Comparison of ENCODE assay signal across 12 mouse cellular contexts in the genomic region with DNA sequence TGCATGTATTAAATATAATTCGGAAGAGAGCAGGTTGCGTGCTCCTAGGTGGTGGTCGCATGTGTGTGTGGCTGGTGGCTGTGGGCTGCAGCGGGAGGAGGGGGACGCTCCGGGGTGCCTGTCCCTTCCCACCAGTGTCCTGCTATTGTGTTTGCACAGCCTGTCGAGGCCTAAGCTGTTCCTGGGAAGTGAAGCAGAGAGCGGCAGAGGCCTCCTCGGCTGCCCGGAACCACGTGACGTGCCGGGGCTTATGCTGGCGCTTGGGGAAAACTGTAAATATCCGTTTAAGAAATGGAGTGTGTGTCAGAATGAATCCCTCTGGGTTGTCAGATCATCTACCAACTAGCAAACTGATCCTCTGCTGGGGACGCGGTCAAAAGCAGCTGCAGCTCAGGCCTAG.
DNase-seq lines count a peak whose midpoint lies in the region; ATAC-seq and TF ChIP-seq lines count a peak whose summit lies in the region.
"Had no signal": no experiment of that assay in that cellular context is flagged by ENCODE, and none has a peak within 500 bp of the region (broad histone marks: within the 10 kb centered on the region; RNA-seq: fewer than 3 reads in every experiment).

No protein-coding gene starts in this region.

- H3K36me3 ChIP-seq in forebrain, embryonic 13.5 days (ENCODE audit: poor library complexity, severe bottlenecking), result no peaks in the 10 kb centered on the region
- H3K36me3 ChIP-seq in midbrain, embryonic 10.5 days, result no peaks in the 10 kb centered on the region
- H3K36me3 ChIP-seq: heart, embryonic 13.5 days; limb, embryonic 10.5 days had no signal

- intact Hi-C loops in gastrocnemius, postnatal 14 days (cut with DNase I; ENCODE audit: low total_unique reads), result no loop called here

- H3K9ac ChIP-seq in forebrain, embryonic 13.5 days, result no peak overlapping the region
- H3K9ac ChIP-seq: heart, embryonic 13.5 days; liver, postnatal 0 days had no signal

- peak overlapping the region; percentile 20; the same call in 1 of the 2 replicates for H3K4me2 ChIP-seq in forebrain, embryonic 13.5 days
- H3K4me2 ChIP-seq: heart, embryonic 13.5 days had no signal

- no peak for TF ChIP-seq CTCF in brain, embryonic 14.5 days (IDR thresholded peaks at IDR 0.05; ENCODE audit: borderline replicate concordance, extremely low read depth, insufficient read depth, insufficient read length)

- peak; percentile 63 for ATAC-seq in forebrain, embryonic 13.5 days
- no peak for ATAC-seq in inflammation-experienced regulatory T-cells, adult 6 months
- ATAC-seq: intestine, embryonic 16.5 days; liver, postnatal 0 days had no signal

- H3K27ac ChIP-seq in forebrain, embryonic 13.5 days, result no peak overlapping the region
- peak overlapping the region; percentile 82 for H3K27ac ChIP-seq in midbrain, embryonic 10.5 days (replicated peaks)
- H3K27ac ChIP-seq: heart, embryonic 13.5 days; limb, embryonic 10.5 days had no signal

- TF ChIP-seq POLR2A in brain, embryonic 14.5 days (IDR thresholded peaks at IDR 0.05; ENCODE audit: borderline replicate concordance, extremely low read depth, insufficient read depth, insufficient read length, poor library complexity, severe bottlenecking), result no peak

- peak; percentile 59 for DNase-seq in heart, adult 11 months
- no peak for DNase-seq in heart, adult 9 months (ENCODE audit: low spot score in 2 of 2)
- peak; percentile 81 for DNase-seq in brain, embryonic 14.5 days (ENCODE audit: low read depth)
- peak; percentile 66 for DNase-seq in midbrain, embryonic 10.5 days (ENCODE audit: low spot score)
- DNase-seq in gastrocnemius, postnatal 14 days, result no peak
- no peak for DNase-seq in gastrocnemius, adult 18-20 months (ENCODE audit: low spot score)
- DNase-seq: liver, postnatal 0 days had no signal

- no peak overlapping the region for H3K4me3 ChIP-seq in forebrain, embryonic 13.5 days
- peak overlapping the region; percentile 24; the same call in 1 of the 2 replicates for H3K4me3 ChIP-seq in midbrain, embryonic 10.5 days
- H3K4me3 ChIP-seq: heart, embryonic 13.5 days; limb, embryonic 10.5 days had no signal

- 21% methylated on average over 17 of the region's 17 CpGs for WGBS in forebrain, embryonic 13.5 days
- WGBS in midbrain, embryonic 10.5 days, result 14% methylated on average over 17 of the region's 17 CpGs

- H3K27me3 ChIP-seq in forebrain, embryonic 13.5 days, result peaks cover 11% of the 10 kb centered on the region; the same call in 1 of the 2 replicates
- H3K27me3 ChIP-seq in midbrain, embryonic 10.5 days (ENCODE audit: low read depth, poor library complexity, severe bottlenecking), result peaks cover 44% of the 10 kb centered on the region

- no peaks in the 10 kb centered on the region for H3K9me3 ChIP-seq in forebrain, embryonic 13.5 days (replicated peaks)
- no peaks in the 10 kb centered on the region for H3K9me3 ChIP-seq in midbrain, embryonic 10.5 days (replicated peaks)
- H3K9me3 ChIP-seq: heart, embryonic 13.5 days; limb, embryonic 10.5 days had no signal

- peaks cover 6% of the 10 kb centered on the region for H3K4me1 ChIP-seq in forebrain, embryonic 13.5 days
- peaks cover 34% of the 10 kb centered on the region for H3K4me1 ChIP-seq in midbrain, embryonic 10.5 days
- H3K4me1 ChIP-seq: heart, embryonic 13.5 days; limb, embryonic 10.5 days had no signal

Comparison
In these comparisons a context has a peak if more than half of its experiments do, and no peak if none do; other contexts are left out.
1. DNase-seq: peak in heart, adult 11 months (single experiment), brain, embryonic 14.5 days (single experiment) and midbrain, embryonic 10.5 days (single experiment); none in heart, adult 9 months (0 of 2), gastrocnemius, postnatal 14 days (single experiment) and gastrocnemius, adult 18-20 months (single experiment).